Mouse (Mus musculus): ENCODE measurements at regions not wholly inside any gene's neighbourhood (a gene's known extent, or its start where the extent isn't known, plus 50 kb on each side); places are given as distances from the start of the nearest gene placed in this dataset.
"Not testable (repeated sequence)": the region's sequence is repeated elsewhere in the genome, so short reads cannot be mapped to it uniquely, and the experiment has no call there.

DNA sequence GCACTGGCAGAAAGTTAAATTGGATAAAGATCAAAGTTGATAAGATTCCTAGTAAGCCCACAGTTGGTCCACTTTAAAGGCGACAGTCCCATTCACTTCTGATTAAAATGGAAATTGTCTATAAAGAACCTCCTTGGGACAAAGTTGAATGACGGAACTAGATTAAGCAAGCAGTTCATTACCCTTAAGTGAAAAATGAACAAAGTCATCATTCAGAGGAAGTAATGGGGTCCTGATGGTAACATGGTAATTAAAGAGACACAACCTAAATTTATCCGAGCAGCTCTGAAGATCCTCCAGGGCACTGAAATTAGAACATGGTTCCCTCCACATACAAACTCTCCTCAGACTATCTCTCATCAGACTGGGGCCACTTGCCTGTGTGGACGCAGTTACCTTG, 116.4 kb upstream of the Nabp1 start:
- no peak for DNase-seq

GRCm38 (mm10) chr1:51593621-51594441, 115.6 kb upstream of the Nabp1 start:
- no peak for DNase-seq

- peak; percentile 54 for DNase-seq
Observed at GRCm38 (mm10) chr1:51591886-51592285, 113.7 kb upstream of the Nabp1 start.

GRCm38 (mm10) chr1:51590606-51591400, 112.6 kb upstream of the Nabp1 start:
- peak; percentile 44 for DNase-seq

- peak; percentile 29 for DNase-seq
Observed at GRCm38 (mm10) chr1:51584925-51585424, 106.8 kb upstream of the Nabp1 start.

DNA sequence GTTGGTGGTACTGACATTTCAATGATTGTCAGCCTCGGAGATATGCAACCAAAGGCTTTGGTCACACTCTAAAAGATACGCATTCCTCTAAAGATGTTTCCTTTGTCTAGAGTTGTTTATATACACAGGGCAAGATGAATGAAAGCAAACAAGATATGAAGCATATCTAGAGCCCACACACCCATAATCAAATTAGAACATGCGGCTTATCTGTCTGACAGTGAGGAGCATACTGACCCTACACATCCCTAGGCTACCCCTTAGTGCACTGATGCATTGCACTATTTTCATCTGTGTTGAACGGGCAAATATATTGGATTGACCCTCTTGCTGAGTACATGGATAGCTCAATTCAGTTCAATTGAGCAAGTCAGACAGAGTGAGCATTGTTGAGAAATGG, 105.6 kb upstream of the Nabp1 start:
- no peak for DNase-seq

DNA sequence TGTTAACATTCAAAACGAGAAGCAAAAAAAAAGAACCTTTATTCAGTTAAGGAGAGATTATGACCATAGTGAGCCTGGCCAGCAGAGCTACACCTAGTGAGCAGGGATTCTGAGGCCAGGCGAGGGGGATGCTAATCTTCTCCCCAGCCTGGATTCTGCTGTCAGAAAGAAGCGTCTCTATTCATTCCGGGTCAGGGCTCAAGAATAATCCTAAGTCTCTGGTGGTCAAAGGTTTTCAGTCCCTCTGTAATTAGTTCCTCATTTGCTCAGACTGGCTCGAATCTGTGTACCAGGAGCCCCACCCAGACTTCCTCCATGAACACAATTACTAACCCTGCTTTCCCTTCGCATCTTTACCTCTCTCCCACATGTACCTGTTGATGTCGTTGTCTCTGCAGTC, 101.8 kb upstream of the Nabp1 start:
- DNase-seq: peak; percentile 89

GRCm38 (mm10) chr1:51577701-51578100, 99.5 kb upstream of the Nabp1 start:
- DNase-seq: no peak

DNA sequence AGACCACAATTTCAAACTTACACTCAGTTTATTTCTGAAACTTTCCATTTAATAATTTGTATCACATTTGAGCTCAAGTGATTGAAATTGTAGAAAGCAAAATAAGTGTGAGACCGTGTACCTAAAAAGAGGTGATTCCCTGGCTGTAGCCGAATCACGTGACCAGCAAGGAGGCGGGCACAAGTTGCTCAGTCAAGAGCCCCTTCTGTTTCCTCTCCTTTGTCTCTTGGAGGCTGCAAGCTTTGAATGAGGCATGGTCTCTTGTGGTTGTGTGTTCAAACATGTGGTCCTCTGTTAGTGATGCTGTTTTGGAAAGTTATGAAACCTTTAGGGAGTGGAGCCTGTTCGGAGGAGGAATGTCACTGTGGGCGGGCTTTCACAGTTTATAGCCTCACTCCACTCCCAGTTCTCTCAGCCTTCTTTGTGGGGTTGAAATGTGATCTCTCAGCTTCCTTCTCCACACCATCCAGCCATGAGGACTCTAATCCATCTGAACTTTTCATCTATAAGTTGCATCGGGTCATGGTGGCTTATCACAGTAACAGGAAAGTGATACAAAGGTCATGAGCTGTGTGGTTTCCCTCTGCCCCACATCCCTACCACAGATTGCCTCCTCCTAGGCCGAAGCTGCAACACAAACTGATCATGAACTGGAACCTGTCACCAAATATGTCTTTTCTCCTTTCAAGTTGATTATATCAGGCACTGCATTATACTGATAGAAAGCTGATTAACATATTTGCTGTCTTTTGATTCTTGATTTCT, 94.3 kb upstream of the Nabp1 start:
- DNase-seq: no peak

DNA sequence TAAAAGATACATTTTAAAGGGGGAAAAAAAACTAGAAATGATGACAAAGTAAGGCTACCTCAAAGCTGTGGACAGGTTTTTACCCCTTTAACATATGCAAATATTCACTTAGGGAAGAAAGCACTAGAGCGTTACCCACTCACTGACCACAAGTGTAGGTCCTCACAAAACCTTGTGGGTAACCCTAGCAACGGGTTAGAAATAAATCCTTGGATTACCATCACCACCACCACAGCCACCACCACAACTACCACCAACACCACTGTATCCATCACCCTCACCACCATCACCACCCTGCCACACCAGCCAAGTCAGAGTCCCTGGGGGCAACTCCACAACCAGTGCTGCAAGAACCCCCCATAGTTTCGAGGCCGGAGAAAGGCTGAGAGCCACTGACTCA, 91.4 kb upstream of the Nabp1 start:
- no peak for DNase-seq

- no peak for DNase-seq
Observed at GRCm38 (mm10) chr1:51566170-51566649, 88.0 kb upstream of the Nabp1 start.

DNA sequence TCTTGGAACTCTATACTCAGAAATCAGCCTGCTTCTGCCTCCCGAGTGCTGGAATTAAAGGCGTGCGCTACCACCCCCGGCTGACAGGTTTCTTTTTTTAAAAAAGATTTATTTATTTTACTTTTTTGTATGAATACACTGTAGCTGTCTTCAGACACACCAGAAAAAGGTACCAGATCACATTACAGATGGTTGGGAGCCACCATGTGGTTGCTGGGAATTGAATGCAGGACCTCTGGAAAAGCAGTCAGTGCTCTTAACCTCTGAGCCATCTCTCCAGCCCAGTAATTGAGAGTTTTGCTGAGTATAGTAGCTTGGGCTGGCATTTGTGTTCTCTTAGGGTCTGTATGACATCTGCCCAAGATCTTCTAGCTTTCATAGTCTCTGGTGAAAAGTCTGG, 78.4 kb upstream of the Nabp1 start:
- not testable (repeated sequence) for DNase-seq

DNA sequence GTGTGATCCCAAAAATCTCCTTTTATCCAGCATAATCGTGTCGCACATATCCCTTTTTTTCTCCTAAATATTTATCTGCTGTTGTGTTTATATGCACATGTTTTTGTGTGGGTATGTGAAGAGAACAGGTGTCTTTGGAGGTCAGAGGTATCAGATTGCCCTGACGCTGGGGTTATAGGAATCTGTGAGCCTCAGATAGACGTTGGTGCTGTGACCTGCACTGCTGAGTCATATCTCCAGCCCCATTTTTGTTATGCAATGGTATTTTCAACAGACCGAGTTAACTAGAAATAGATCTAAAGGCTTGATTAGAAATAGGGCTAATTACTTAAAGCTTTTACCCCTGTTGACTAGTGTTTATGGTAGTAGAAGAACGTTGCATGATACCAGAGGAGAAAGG, 75.5 kb upstream of the Nabp1 start:
- no peak for DNase-seq

- no peak for DNase-seq
Observed at GRCm38 (mm10) chr1:51551624-51552023, 73.4 kb upstream of the Nabp1 start.

DNA sequence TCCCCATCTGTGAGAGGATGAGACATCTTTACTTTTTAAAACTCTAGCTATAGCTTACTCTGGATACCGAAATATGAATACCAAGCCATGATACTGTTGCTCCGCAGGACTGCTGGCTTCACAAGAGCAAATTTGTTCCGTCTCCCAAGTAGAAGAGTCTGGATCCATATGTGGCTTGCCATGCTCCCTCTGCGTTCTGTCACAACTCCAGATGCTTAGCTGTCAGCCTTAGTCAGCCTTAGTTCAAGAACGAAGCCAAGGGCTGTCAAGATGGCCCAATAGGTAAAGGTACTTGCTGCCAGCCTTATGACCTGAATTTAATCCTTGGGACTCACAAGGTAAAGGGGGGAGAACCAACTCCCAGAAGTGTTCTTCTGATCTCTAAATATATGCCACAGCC, 64.6 kb upstream of the Nabp1 start:
- no peak for DNase-seq

- DNase-seq: no peak
Observed at GRCm38 (mm10) chr1:51539634-51540033, 61.4 kb upstream of the Nabp1 start.

- peak; percentile 51 for DNase-seq
Observed at GRCm38 (mm10) chr1:51538836-51539235, 60.6 kb upstream of the Nabp1 start.

DNA sequence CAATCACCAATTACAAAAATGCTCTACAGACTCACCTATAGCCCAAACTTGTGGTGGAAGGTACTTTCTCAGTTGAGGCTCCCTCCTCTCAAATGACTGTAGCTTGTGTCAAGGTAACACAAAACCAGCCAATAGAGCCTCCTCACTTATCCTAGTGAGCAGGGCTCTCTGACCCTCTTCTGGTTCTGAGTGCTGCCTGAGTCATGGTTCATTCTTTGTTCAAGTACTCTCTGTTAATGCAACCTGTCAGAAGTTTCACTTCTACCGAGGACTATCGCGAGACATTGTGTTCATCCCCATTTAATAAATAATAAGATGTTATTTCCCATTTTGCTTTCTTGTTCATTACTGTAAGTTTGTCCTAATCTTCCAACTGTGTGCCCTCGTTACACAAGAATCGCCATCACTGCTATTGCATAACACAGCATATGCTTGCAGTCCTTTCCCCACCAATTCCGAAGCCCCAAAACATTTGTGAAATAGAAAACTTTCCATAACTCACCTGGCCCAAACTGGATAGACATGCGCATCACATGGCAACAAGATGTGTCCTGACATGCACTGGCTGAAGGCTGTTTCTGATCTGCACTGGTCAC, 59.6 kb upstream of the Nabp1 start:
- no peak for DNase-seq

GRCm38 (mm10) chr1:51536076-51536475, 57.9 kb upstream of the Nabp1 start:
- DNase-seq: no peak

DNA sequence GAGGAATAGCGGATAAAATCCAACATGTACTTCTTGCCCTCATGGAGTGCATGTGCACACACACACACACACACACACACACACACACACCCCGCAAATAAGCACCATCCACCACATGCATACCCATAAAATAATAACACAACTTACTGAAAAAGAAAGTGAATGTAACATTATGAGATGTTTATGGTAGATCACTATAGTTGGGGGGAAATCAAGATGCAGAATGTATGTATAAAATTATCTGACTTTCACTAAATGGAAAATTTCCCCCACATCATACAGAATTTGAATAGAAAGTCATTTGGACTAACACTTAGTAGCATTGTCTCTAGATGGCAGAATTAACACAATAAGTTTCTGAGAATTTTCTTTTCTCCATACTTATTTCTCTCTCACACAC, 57.2 kb upstream of the Nabp1 start:
- no peak for DNase-seq

DNA sequence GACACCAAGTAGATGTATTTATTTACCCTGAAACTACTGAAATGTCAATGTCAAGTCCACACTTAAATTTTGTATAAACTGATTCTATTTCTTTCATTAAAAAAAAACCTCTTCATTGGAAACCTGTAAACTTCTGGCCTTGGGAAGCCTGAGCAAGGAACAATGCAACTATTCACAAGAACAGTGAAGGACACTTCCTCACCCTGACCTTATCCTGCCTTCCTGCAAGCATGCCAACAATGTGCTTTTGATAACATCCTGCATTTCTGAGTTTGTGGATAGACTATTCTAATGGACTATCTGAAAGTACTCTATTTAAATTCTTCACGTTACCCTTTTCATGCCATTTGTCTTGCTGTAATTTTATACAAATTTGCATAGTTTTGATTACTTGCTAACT, 53.1 kb upstream of the Nabp1 start:
- no peak for DNase-seq

GRCm38 (mm10) chr1:51530191-51530926, 52.1 kb upstream of the Nabp1 start:
- DNase-seq: peak; percentile 53

Measured in retina, postnatal 1 day (tissue).